Comparison of ENCODE assay signal across 7 mouse cellular contexts in genomic region chr3:94953384-94953763, GRCm38 (mm10). TPM values are rescaled to one million over a fixed set of nuclear protein-coding genes. Genes with fewer than 3 reads are reported as not detected.
DNase-seq lines count a peak whose midpoint lies in the region; ATAC-seq and TF ChIP-seq lines count a peak whose summit lies in the region.

No protein-coding gene starts in this region.

- TF ChIP-seq EP300 in stomach, postnatal 0 days (optimal IDR thresholded peaks at IDR 0.05) = no peak

- H3K27me3 ChIP-seq in neural tube, embryonic 11.5 days (ENCODE audit: control insufficient read depth, insufficient read depth, low read length) = no peaks in the 10 kb centered on the region
- H3K27me3 ChIP-seq in forebrain, embryonic 10.5 days (ENCODE audit: poor library complexity, severe bottlenecking) = no peaks in the 10 kb centered on the region
- H3K27me3 ChIP-seq in limb, embryonic 15.5 days = no peaks in the 10 kb centered on the region
- H3K27me3 ChIP-seq in stomach, postnatal 0 days (ENCODE audit: control insufficient read depth, insufficient read depth, low read length) = no peaks in the 10 kb centered on the region

- peak overlapping the region; percentile 65 for H3K4me3 ChIP-seq in neural tube, embryonic 11.5 days (ENCODE audit: low read depth, low read length)
- peak overlapping the region; percentile 84 for H3K4me3 ChIP-seq in forebrain, embryonic 10.5 days
- H3K4me3 ChIP-seq in limb, embryonic 15.5 days = peak overlapping the region; percentile 84
- H3K4me3 ChIP-seq in stomach, postnatal 0 days (ENCODE audit: low read depth, low read length) = peak overlapping the region; percentile 76

- no peaks in the 10 kb centered on the region for H3K9me3 ChIP-seq in neural tube, embryonic 11.5 days (ENCODE audit: control insufficient read depth, low read length)
- no peaks in the 10 kb centered on the region for H3K9me3 ChIP-seq in forebrain, embryonic 10.5 days
- no peaks in the 10 kb centered on the region for H3K9me3 ChIP-seq in limb, embryonic 15.5 days
- H3K9me3 ChIP-seq in stomach, postnatal 0 days (ENCODE audit: control insufficient read depth, low read length) = no peaks in the 10 kb centered on the region

- no peak for ATAC-seq in neural tube, embryonic 11.5 days (ENCODE audit: insufficient read depth, low FRiP score, low TSS enrichment)
- no peak for ATAC-seq in limb, embryonic 15.5 days (ENCODE audit: insufficient number of reproducible peaks, low FRiP score, low TSS enrichment, low read depth)
- ATAC-seq in stomach, postnatal 0 days (ENCODE audit: low FRiP score, low TSS enrichment) = no peak; the same call in 1 of the 2 replicates
- ATAC-seq in erythroid progenitor cell, adult 5-6 weeks (replicated peaks; ENCODE audit: low FRiP score, poor library complexity, severe bottlenecking) = no peak

- peak overlapping the region; percentile 60 for H3K4me2 ChIP-seq in neural tube, embryonic 11.5 days (ENCODE audit: low read depth)
- peak overlapping the region; percentile 54 for H3K4me2 ChIP-seq in limb, embryonic 15.5 days
- peak overlapping the region; percentile 55 for H3K4me2 ChIP-seq in stomach, postnatal 0 days (replicated peaks; ENCODE audit: low read depth)

- H3K36me3 ChIP-seq in neural tube, embryonic 11.5 days (ENCODE audit: control insufficient read depth, insufficient read depth, low read length) = peaks cover 2% of the 10 kb centered on the region; the same call in 1 of the 2 replicates
- peaks cover 42% of the 10 kb centered on the region for H3K36me3 ChIP-seq in forebrain, embryonic 10.5 days (replicated peaks)
- peaks cover 30% of the 10 kb centered on the region for H3K36me3 ChIP-seq in limb, embryonic 15.5 days
- H3K36me3 ChIP-seq in stomach, postnatal 0 days (ENCODE audit: control insufficient read depth, insufficient read depth, low read length) = peaks cover 7% of the 10 kb centered on the region

- DNase-seq in neural tube, embryonic 11.5 days (ENCODE audit: low spot score) = no peak
- DNase-seq in neural tube, embryonic 10.5 days (ENCODE audit: extremely low spot score, low spot score) = no peak
- no peak for DNase-seq in forebrain, embryonic 10.5 days (ENCODE audit: extremely low spot score, low spot score)
- DNase-seq in stomach, postnatal 0 days (ENCODE audit: low spot score) = no peak
- DNase-seq in thymus, postnatal 10 days (ENCODE audit: low spot score in 2 of 2) = no peak

- no peak for TF ChIP-seq CTCF in stomach, postnatal 0 days (IDR thresholded peaks at IDR 0.05; ENCODE audit: low read depth)

- H3K4me1 ChIP-seq in neural tube, embryonic 11.5 days (ENCODE audit: control insufficient read depth, insufficient read depth, low read length) = peaks cover 6% of the 10 kb centered on the region; the same call in 1 of the 2 replicates
- H3K4me1 ChIP-seq in forebrain, embryonic 10.5 days = peaks cover 26% of the 10 kb centered on the region
- peaks cover 18% of the 10 kb centered on the region for H3K4me1 ChIP-seq in limb, embryonic 15.5 days
- H3K4me1 ChIP-seq in stomach, postnatal 0 days (replicated peaks; ENCODE audit: control insufficient read depth, insufficient read depth) = no peaks in the 10 kb centered on the region; the same call in 1 of the 2 replicates

- WGBS in neural tube, embryonic 11.5 days = 25% methylated on average over 9 of the region's 9 CpGs
- WGBS in forebrain, embryonic 10.5 days = 24% methylated on average over 9 of the region's 9 CpGs
- WGBS in limb, embryonic 15.5 days = 9% methylated on average over 9 of the region's 9 CpGs
- WGBS in stomach, postnatal 0 days = 6% methylated on average over 9 of the region's 9 CpGs

- peak overlapping the region; percentile 87; the same call in 1 of the 2 replicates for H3K27ac ChIP-seq in neural tube, embryonic 11.5 days (ENCODE audit: low read depth, low read length)
- H3K27ac ChIP-seq in forebrain, embryonic 10.5 days = peak overlapping the region; percentile 98
- H3K27ac ChIP-seq in limb, embryonic 15.5 days = peak overlapping the region; percentile 95
- peak overlapping the region; percentile 91 for H3K27ac ChIP-seq in stomach, postnatal 0 days (replicated peaks)

- peak overlapping the region; percentile 74 for H3K9ac ChIP-seq in neural tube, embryonic 11.5 days (ENCODE audit: low read length)
- H3K9ac ChIP-seq in limb, embryonic 15.5 days = peak overlapping the region; percentile 45
- H3K9ac ChIP-seq in stomach, postnatal 0 days (ENCODE audit: low read length) = peak overlapping the region; percentile 92

RNA-seq across cellular contexts. Expression of gene Rfx5, which starts 0.5 kb away (rescaled TPM):
- polyA plus RNA-seq in neural tube, embryonic 11.5 days (2014; fragmentation: Nextera tagmentation; extraction: Ambion mirVana) = 7.1 and 7.2 TPM in 2 replicates
- polyA plus RNA-seq in forebrain, embryonic 10.5 days (2016; fragmentation: Nextera tagmentation; extraction: Ambion mirVana) = 5.2 and 5.4 TPM in 2 replicates
- 8.0 and 8.2 TPM in 2 replicates for polyA plus RNA-seq in limb, embryonic 15.5 days (2015; fragmentation: Nextera tagmentation; extraction: Ambion mirVana)
- polyA plus RNA-seq in stomach, postnatal 0 days (2015; fragmentation: Nextera tagmentation; extraction: Ambion mirVana) = 3.0 and 3.2 TPM in 2 replicates
- 4.3 and 6.7 TPM in 2 replicates for total RNA-seq in erythroid progenitor cell, adult 5-6 weeks (2015; ENCODE audit: low replicate concordance)
- total RNA-seq in erythroid progenitor cell, adult 5-6 weeks (2017; ENCODE audit: low replicate concordance) = 1.4 and 2.3 TPM in 2 replicates

RNA-seq across cellular contexts. Expression of gene Selenbp1, which starts 20.5 kb away (rescaled TPM):
- 6.2 and 7.8 TPM in 2 replicates for polyA plus RNA-seq in neural tube, embryonic 11.5 days (2014; fragmentation: Nextera tagmentation; extraction: Ambion mirVana)
- polyA plus RNA-seq in forebrain, embryonic 10.5 days (2016; fragmentation: Nextera tagmentation; extraction: Ambion mirVana) = 2.5 and 2.7 TPM in 2 replicates
- polyA plus RNA-seq in limb, embryonic 15.5 days (2015; fragmentation: Nextera tagmentation; extraction: Ambion mirVana) = 51.9 and 57.7 TPM in 2 replicates
- polyA plus RNA-seq in stomach, postnatal 0 days (2015; fragmentation: Nextera tagmentation; extraction: Ambion mirVana) = 65.9 and 71.9 TPM in 2 replicates
- total RNA-seq in erythroid progenitor cell, adult 5-6 weeks (2015; ENCODE audit: low replicate concordance) = 31.7 and 38.1 TPM in 2 replicates
- 31.1 and 34.5 TPM in 2 replicates for total RNA-seq in erythroid progenitor cell, adult 5-6 weeks (2017; ENCODE audit: low replicate concordance)

RNA-seq across cellular contexts. Expression of gene Pi4kb, which starts 21.2 kb away (rescaled TPM):
- 24.8 and 27.0 TPM in 2 replicates for polyA plus RNA-seq in neural tube, embryonic 11.5 days (2014; fragmentation: Nextera tagmentation; extraction: Ambion mirVana)
- polyA plus RNA-seq in forebrain, embryonic 10.5 days (2016; fragmentation: Nextera tagmentation; extraction: Ambion mirVana) = 20.1 and 21.7 TPM in 2 replicates
- 26.8 and 29.1 TPM in 2 replicates for polyA plus RNA-seq in limb, embryonic 15.5 days (2015; fragmentation: Nextera tagmentation; extraction: Ambion mirVana)
- 10.0 and 11.2 TPM in 2 replicates for polyA plus RNA-seq in stomach, postnatal 0 days (2015; fragmentation: Nextera tagmentation; extraction: Ambion mirVana)
- total RNA-seq in erythroid progenitor cell, adult 5-6 weeks (2015; ENCODE audit: low replicate concordance) = 12.2 and 26.7 TPM in 2 replicates
- 9.5 and 26.1 TPM in 2 replicates for total RNA-seq in erythroid progenitor cell, adult 5-6 weeks (2017; ENCODE audit: low replicate concordance)
